Mouse (Mus musculus) liver, postnatal 0 days (tissue): ENCODE data around the gene Bcl11b. TPM values are rescaled to one million over a fixed set of nuclear protein-coding genes. Genes with fewer than 3 reads are reported as not detected.

ENCODE experiments used
- ATAC-seq: fragments of 200-750 bp; cut with Nextera tagmentation; 2 replicates; pipeline ENCODE4 v1.8.0; 2017; ENCODE audit warnings: mild to moderate bottlenecking, moderate library complexity
- DNase-seq: peaks from one replicate; pipeline ENCODE4 v3.0.0-alpha.2; 2016
- H3K27ac ChIP-seq: fragments of 300-500 bp; sonication (generic); 2 replicates; pipeline ENCODE4 v1.5.1; 2014; ENCODE audit warnings: antibody characterized with exemption, moderate library complexity, mild to moderate bottlenecking, low read depth
- H3K27me3 ChIP-seq: fragments of 300-500 bp; sonication (generic); 2 replicates; pipeline ENCODE4 v1.6.1; 2014; ENCODE audit warnings: low read length, control low read depth, mixed read lengths; ENCODE audit not compliant: insufficient read depth
- H3K36me3 ChIP-seq: fragments of 300-500 bp; sonication (generic); replicated peaks from 2 replicates; pipeline ENCODE4 v1.6.1; 2014; ENCODE audit warnings: mild to moderate bottlenecking, control low read depth, low read length, moderate library complexity, mixed read lengths; ENCODE audit not compliant: insufficient read depth
- H3K4me1 ChIP-seq: fragments of 300-500 bp; sonication (generic); 2 replicates; pipeline ENCODE4 v1.6.1; 2014; ENCODE audit warnings: antibody characterized with exemption, mild to moderate bottlenecking, control low read depth; ENCODE audit not compliant: insufficient read depth
- H3K4me2 ChIP-seq: fragments of 300-500 bp; sonication (generic); 2 replicates; pipeline ENCODE4 v1.6.1; 2014; ENCODE audit warnings: low read depth, mild to moderate bottlenecking, low read length, moderate library complexity, mixed read lengths
- H3K4me3 ChIP-seq: fragments of 300-500 bp; sonication (generic); 2 replicates; pipeline ENCODE4 v1.5.1; 2014; ENCODE audit warnings: low read depth, low read length
- H3K9ac ChIP-seq: fragments of 300-500 bp; sonication (generic); replicated peaks from 2 replicates; pipeline ENCODE4 v1.6.1; 2014; ENCODE audit warnings: mild to moderate bottlenecking, moderate library complexity
- H3K9me3 ChIP-seq: fragments of 300-500 bp; sonication (generic); 2 replicates; pipeline ENCODE4 v1.6.1; 2016; ENCODE audit warnings: mild to moderate bottlenecking, control low read depth, low read length, mixed read lengths
- CTCF ChIP-seq: sonication (generic); IDR thresholded peaks from 2 replicates; pipeline ENCODE4 v1.5.1; 2016; ENCODE audit warnings: antibody characterized with exemption, low read depth
- EP300 ChIP-seq: IDR thresholded peaks from 2 replicates; pipeline ENCODE4 v1.6.1; 2016; ENCODE audit warnings: antibody characterized with exemption, low read depth, mild to moderate bottlenecking
- WGBS: fragments of 180-500 bp; shearing (Covaris S2); extraction: QIAGEN DNeasy Blood & Tissue Kit; methylation state at CpG from one replicate; pipeline ENCODE4 v1.1.7; 2014; ENCODE audit not compliant: insufficient replicate concordance; 5-methylcytosine and 5-hydroxymethylcytosine counted together
- polyA plus RNA-seq: library from polyadenylated mRNA; unstranded; fragments of >200 nt; fragmentation: Nextera tagmentation; extraction: Ambion mirVana; gene quantifications from 2 replicates; pipeline ENCODE4 v1.2.1, GENCODE M21; 2015

Gene Bcl11b
- polyA plus RNA-seq, 1 experiment from 2014 or later, result not detected

- H3K4me3 ChIP-seq, result no peak overlapping the region
- ATAC-seq (no peak), DNase-seq (no peak)
- H3K36me3 ChIP-seq, result no peaks in the 10 kb centered on the region
- 78% methylated on average over 16 of the region's 16 CpGs for WGBS
- H3K4me1 ChIP-seq, result no peaks in the 10 kb centered on the region
- no peak overlapping the region for H3K9ac ChIP-seq
- no peak overlapping the region for H3K4me2 ChIP-seq
- TF ChIP-seq EP300 (no peak), CTCF (no peak)
- H3K27ac ChIP-seq, result no peak overlapping the region
- H3K27me3 ChIP-seq, result no peaks in the 10 kb centered on the region
- no peaks in the 10 kb centered on the region for H3K9me3 ChIP-seq
Measured at GRCm38 (mm10) chr12:107953044-107953684, 50.2 kb downstream of the Bcl11b start.

GRCm38 (mm10) chr12:107952318-107952724, 51.1 kb downstream of the Bcl11b start:
- H3K4me2 ChIP-seq, result no peak overlapping the region
- H3K4me3 ChIP-seq, result no peak overlapping the region
- 81% methylated on average over 20 of the region's 20 CpGs for WGBS
- no peak for DNase-seq
- no peaks in the 10 kb centered on the region for H3K27me3 ChIP-seq
- no peak for ATAC-seq
- no peaks in the 10 kb centered on the region for H3K36me3 ChIP-seq
- no peak overlapping the region for H3K27ac ChIP-seq
- H3K9me3 ChIP-seq, result no peaks in the 10 kb centered on the region
- no peak overlapping the region for H3K9ac ChIP-seq
- TF ChIP-seq EP300, result no peak
- TF ChIP-seq CTCF, result no peak
- H3K4me1 ChIP-seq, result no peaks in the 10 kb centered on the region

- no peak for TF ChIP-seq EP300
- no peak for TF ChIP-seq CTCF
- Histone ChIP-seq H3K4me2 (peak overlapping the region; percentile 13; the same call in 1 of the 2 replicates), H3K4me3 (no peak overlapping the region), H3K27ac (no peak overlapping the region), H3K4me1 (no peaks in the 10 kb centered on the region), H3K9ac (no peak overlapping the region), H3K36me3 (no peaks in the 10 kb centered on the region), H3K27me3 (no peaks in the 10 kb centered on the region), H3K9me3 (no peaks in the 10 kb centered on the region)
- ATAC-seq (no peak), DNase-seq (no peak)
- WGBS, result 66% methylated on average over 20 of the region's 20 CpGs
Measured at GRCm38 (mm10) chr12:107950667-107951179, 52.7 kb downstream of the Bcl11b start.

- H3K9ac ChIP-seq, result no peak overlapping the region
- 73% methylated on average over 10 of the region's 10 CpGs for WGBS
- no peak for TF ChIP-seq EP300
- TF ChIP-seq CTCF, result no peak
- H3K36me3 ChIP-seq, result no peaks in the 10 kb centered on the region
- no peak overlapping the region for H3K27ac ChIP-seq
- H3K27me3 ChIP-seq, result no peaks in the 10 kb centered on the region
- no peak overlapping the region for H3K4me2 ChIP-seq
- no peaks in the 10 kb centered on the region for H3K4me1 ChIP-seq
- no peak overlapping the region for H3K4me3 ChIP-seq
- DNase-seq (no peak), ATAC-seq (no peak)
- H3K9me3 ChIP-seq, result no peaks in the 10 kb centered on the region
Measured at GRCm38 (mm10) chr12:107949416-107949815, 54.0 kb downstream of the Bcl11b start.

- Histone ChIP-seq H3K36me3 (no peaks in the 10 kb centered on the region), H3K27me3 (no peaks in the 10 kb centered on the region), H3K4me2 (no peak overlapping the region), H3K4me3 (no peak overlapping the region), H3K27ac (no peak overlapping the region), H3K4me1 (no peaks in the 10 kb centered on the region), H3K9me3 (no peaks in the 10 kb centered on the region), H3K9ac (no peak overlapping the region)
- 76% methylated on average over 7 of the region's 7 CpGs for WGBS
- TF ChIP-seq EP300 (no peak), CTCF (no peak)
- ATAC-seq, result no peak
- no peak for DNase-seq
Measured at GRCm38 (mm10) chr12:107942100-107942499, 61.3 kb downstream of the Bcl11b start.

- 74% methylated on average over 9 of the region's 9 CpGs for WGBS
- no peak overlapping the region for H3K4me3 ChIP-seq
- H3K9me3 ChIP-seq, result no peaks in the 10 kb centered on the region
- no peak overlapping the region for H3K4me2 ChIP-seq
- ATAC-seq (no peak), DNase-seq (no peak)
- H3K27me3 ChIP-seq, result no peaks in the 10 kb centered on the region
- no peaks in the 10 kb centered on the region for H3K36me3 ChIP-seq
- TF ChIP-seq CTCF (no peak), EP300 (no peak)
- H3K9ac ChIP-seq, result no peak overlapping the region
- H3K4me1 ChIP-seq, result no peaks in the 10 kb centered on the region
- H3K27ac ChIP-seq, result no peak overlapping the region
Measured at GRCm38 (mm10) chr12:107940774-107941173, 62.6 kb downstream of the Bcl11b start.

GRCm38 (mm10) chr12:107939177-107939576, 64.2 kb downstream of the Bcl11b start:
- no peak overlapping the region for H3K27ac ChIP-seq
- H3K36me3 ChIP-seq, result no peaks in the 10 kb centered on the region
- no peak overlapping the region for H3K4me2 ChIP-seq
- no peaks in the 10 kb centered on the region for H3K4me1 ChIP-seq
- TF ChIP-seq EP300 (no peak), CTCF (no peak)
- ATAC-seq (no peak), DNase-seq (no peak)
- no peak overlapping the region for H3K9ac ChIP-seq
- no peaks in the 10 kb centered on the region for H3K27me3 ChIP-seq
- no peak overlapping the region for H3K4me3 ChIP-seq
- H3K9me3 ChIP-seq, result no peaks in the 10 kb centered on the region
- WGBS, result 50% methylated on average over 4 of the region's 4 CpGs
